ENCODE assay signal across 8 mouse cellular contexts in the genomic region with DNA sequence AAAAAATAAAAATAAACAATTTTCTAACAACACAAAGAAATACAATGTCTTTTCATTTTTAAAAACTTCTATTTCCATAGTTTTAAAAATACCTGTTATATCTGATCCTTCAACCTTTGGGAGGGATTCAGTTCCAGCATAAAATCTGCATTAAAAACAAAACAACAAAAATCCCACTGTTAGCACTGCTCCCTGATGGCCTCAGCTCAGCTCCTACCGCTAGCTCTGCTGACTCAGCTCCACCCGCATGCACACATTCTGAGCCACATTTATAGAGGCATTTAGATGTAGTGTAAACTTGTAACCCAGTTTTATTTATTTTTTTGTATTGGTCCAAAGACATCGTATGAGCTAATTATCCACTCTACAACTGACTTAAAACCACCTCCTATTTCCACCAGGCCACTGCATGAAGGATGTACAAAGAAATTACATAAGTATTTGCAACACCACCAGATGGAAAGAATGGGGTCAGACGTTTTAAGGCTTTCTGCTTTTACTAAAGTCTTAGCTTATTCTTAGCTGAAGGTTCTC. TPM values are rescaled to one million over a fixed set of nuclear protein-coding genes. Genes with fewer than 3 reads are reported as not detected.
DNase-seq lines count a peak whose midpoint lies in the region; ATAC-seq and TF ChIP-seq lines count a peak whose summit lies in the region.

No protein-coding gene starts in this region.

- peak overlapping the region; percentile 91 to 97 for H3K4me3 ChIP-seq in ES-E14 (ENCODE audit: insufficient read depth in 1 of 2, low read depth in 1 of 2, low read length in 2 of 2, poor library complexity in 1 of 2, severe bottlenecking in 1 of 2)
- peak overlapping the region; percentile 91 for H3K4me3 ChIP-seq in forebrain, embryonic 16.5 days (replicated peaks; ENCODE audit: low read length)
- peak overlapping the region; percentile 72 for H3K4me3 ChIP-seq in liver, postnatal 0 days (ENCODE audit: low read depth, low read length)

- intact Hi-C loops in heart, postnatal 14 days (cut with DNase I) = no loop called here

- in situ Hi-C loops in ES-E14 (cut with MboI; ENCODE audit: low sequenced_read_pairs in 2 of 2, unreplicated experiment in 2 of 2) = no loop called here

- ATAC-seq in forebrain, embryonic 16.5 days = no peak
- no peak for ATAC-seq in liver, postnatal 0 days

- TF ChIP-seq CTCF in liver, postnatal 0 days (IDR thresholded peaks at IDR 0.05; ENCODE audit: low read depth) = no peak

- H3K27ac ChIP-seq in ES-E14 (ENCODE audit: insufficient read depth, low read depth, low read length, poor library complexity, severe bottlenecking) = no peak overlapping the region
- H3K27ac ChIP-seq in forebrain, embryonic 16.5 days (ENCODE audit: low read length) = no peak overlapping the region
- no peak overlapping the region for H3K27ac ChIP-seq in liver, postnatal 0 days (ENCODE audit: low read depth)

- H3K27me3 ChIP-seq in forebrain, embryonic 16.5 days (replicated peaks; ENCODE audit: control insufficient read depth, insufficient read depth, low read length) = no peaks in the 10 kb centered on the region
- no peaks in the 10 kb centered on the region for H3K27me3 ChIP-seq in liver, postnatal 0 days (ENCODE audit: insufficient read depth, low read length)

- whole genome bisulfite sequencing in forebrain, embryonic 16.5 days = 10% methylated on average over 4 of the region's 4 CpGs
- 2% methylated on average over 4 of the region's 4 CpGs for WGBS in liver, postnatal 0 days (ENCODE audit: insufficient replicate concordance)

- no peaks in the 10 kb centered on the region for H3K9me3 ChIP-seq in ES-E14 (ENCODE audit: control insufficient read depth, insufficient read depth, low read depth, low read length)
- no peaks in the 10 kb centered on the region for H3K9me3 ChIP-seq in forebrain, embryonic 16.5 days (ENCODE audit: control insufficient read depth, low read length)
- H3K9me3 ChIP-seq in liver, postnatal 0 days (ENCODE audit: low read length) = no peaks in the 10 kb centered on the region

- H3K36me3 ChIP-seq in ES-E14 (ENCODE audit: control insufficient read depth, insufficient read depth, low read length, poor library complexity, severe bottlenecking) = peaks cover 4% of the 10 kb centered on the region
- peaks cover 16% of the 10 kb centered on the region for H3K36me3 ChIP-seq in forebrain, embryonic 16.5 days (ENCODE audit: control insufficient read depth, insufficient read depth)
- peaks cover 27% of the 10 kb centered on the region for H3K36me3 ChIP-seq in liver, postnatal 0 days (replicated peaks; ENCODE audit: insufficient read depth, low read length)

- TF ChIP-seq EP300 in liver, postnatal 0 days (IDR thresholded peaks at IDR 0.05; ENCODE audit: low read depth) = no peak

- peak; percentile 83 for DNase-seq in heart, adult 11 months
- no peak for DNase-seq in heart, postnatal 14 days
- no peak for DNase-seq in ES-E14 (ENCODE audit: low read depth, low spot score)
- no peak for DNase-seq in liver, postnatal 0 days
- no peak for DNase-seq in natural killer cell, adult 2 months (ENCODE audit: low spot score in 2 of 2)
- DNase-seq in right cerebral cortex, postnatal 14 days = no peak
- DNase-seq in thymus, postnatal 25 days = no peak

- no peaks in the 10 kb centered on the region; a peak in 1 of 4 replicates for H3K4me1 ChIP-seq in ES-E14 (ENCODE audit: control insufficient read depth in 2 of 2, insufficient read depth in 2 of 2, low read length in 2 of 2, poor library complexity in 1 of 2)
- peaks cover 14% of the 10 kb centered on the region for H3K4me1 ChIP-seq in forebrain, embryonic 16.5 days (replicated peaks; ENCODE audit: control insufficient read depth, insufficient read depth, low read length)
- peaks cover 30% of the 10 kb centered on the region for H3K4me1 ChIP-seq in liver, postnatal 0 days (ENCODE audit: insufficient read depth)

- peak overlapping the region; percentile 76 for H3K4me2 ChIP-seq in forebrain, embryonic 16.5 days (ENCODE audit: low read length)
- peak overlapping the region; percentile 69 for H3K4me2 ChIP-seq in liver, postnatal 0 days (ENCODE audit: low read depth, low read length)

- peak overlapping the region; percentile 98; the same call in 1 of the 2 replicates for H3K9ac ChIP-seq in ES-E14 (ENCODE audit: insufficient read depth, low read depth, low read length, poor library complexity, severe bottlenecking)
- peak overlapping the region; percentile 55 for H3K9ac ChIP-seq in forebrain, embryonic 16.5 days (replicated peaks; ENCODE audit: low read depth, low read length)
- H3K9ac ChIP-seq in liver, postnatal 0 days (replicated peaks) = peak overlapping the region; percentile 63

TF ChIP-seq in ES-E14, 5 proteins besides CTCF, POLR2A, EP300 and RAD21:
- TF ChIP-seq ZC3H11A (IDR thresholded peaks at IDR 0.05; ENCODE audit: borderline replicate concordance, low read depth, low read length) = no peak
- no peak for TF ChIP-seq CHD2 (IDR thresholded peaks at IDR 0.05; ENCODE audit: low read depth, low read length)
- TF ChIP-seq MAFK (IDR thresholded peaks at IDR 0.05; ENCODE audit: insufficient read depth, low read depth, low read length) = peak; percentile 88
TF ChIP-seq in ES-E14: peak in this region for 1.

RNA-seq across cellular contexts. Expression of gene Ptcd3, which starts 0.8 kb away (rescaled TPM):
- 100 to 1,000 TPM; 123 TPM for total RNA-seq in heart, postnatal 14 days (2021)
- 196 and 218 TPM in 2 replicates for total RNA-seq in ES-E14 (2012; rRNA removed)
- polyA plus RNA-seq in forebrain, embryonic 16.5 days (2015; fragmentation: Nextera tagmentation; extraction: Ambion mirVana) = 102 and 104 TPM in 2 replicates
- polyA plus RNA-seq in liver, postnatal 0 days (2015; fragmentation: Nextera tagmentation; extraction: Ambion mirVana) = 30.4 and 32.0 TPM in 2 replicates

RNA-seq across cellular contexts. Expression of gene Polr1a, which starts 1.1 kb away (rescaled TPM):
- 10 to 100 TPM; 42.2 to 47.3 TPM for total RNA-seq in heart, postnatal 14 days (2021)
- total RNA-seq in ES-E14 (2012; rRNA removed) = 111 and 128 TPM in 2 replicates
- polyA plus RNA-seq in forebrain, embryonic 16.5 days (2015; fragmentation: Nextera tagmentation; extraction: Ambion mirVana) = 20.1 and 21.2 TPM in 2 replicates
- polyA plus RNA-seq in liver, postnatal 0 days (2015; fragmentation: Nextera tagmentation; extraction: Ambion mirVana) = 8.0 and 10.0 TPM in 2 replicates
